Mouse (Mus musculus) heart, embryonic 10.5 days (tissue): ENCODE measurements around the gene Atp1b3. TPM values are rescaled to one million over a fixed set of nuclear protein-coding genes. Genes with fewer than 3 reads are reported as not detected.

ENCODE experiments used
- DNase-seq: peaks from one replicate; pipeline ENCODE4 v3.0.0-alpha.2; 2017; ENCODE audit warnings: low spot score
- H3K27ac ChIP-seq: fragments of 300-500 bp; sonication (generic); 2 replicates; pipeline ENCODE4 v1.5.1; 2016; ENCODE audit warnings: mild to moderate bottlenecking
- H3K27me3 ChIP-seq: fragments of 300-500 bp; sonication (generic); 2 replicates; pipeline ENCODE4 v1.6.1; 2016; ENCODE audit warnings: mild to moderate bottlenecking; ENCODE audit not compliant: poor library complexity, insufficient read depth, severe bottlenecking
- H3K36me3 ChIP-seq: fragments of 300-500 bp; sonication (generic); 2 replicates; pipeline ENCODE4 v1.6.1; 2016; ENCODE audit warnings: mild to moderate bottlenecking, moderate library complexity
- H3K4me1 ChIP-seq: fragments of 300-500 bp; sonication (generic); 2 replicates; pipeline ENCODE4 v1.6.1; 2016; ENCODE audit warnings: mild to moderate bottlenecking
- H3K4me3 ChIP-seq: fragments of 300-500 bp; sonication (generic); 2 replicates; pipeline ENCODE4 v1.5.1; 2016; ENCODE audit warnings: mild to moderate bottlenecking, moderate library complexity
- H3K9me3 ChIP-seq: fragments of 300-500 bp; sonication (generic); 2 replicates; pipeline ENCODE4 v1.6.1; 2016; ENCODE audit warnings: mild to moderate bottlenecking, moderate library complexity
- WGBS: fragments of 180-500 bp; shearing (Covaris S2); methylation state at CpG from one replicate; pipeline ENCODE4 v1.1.7; 2016; 5-methylcytosine and 5-hydroxymethylcytosine counted together
- polyA plus RNA-seq: library from polyadenylated mRNA; unstranded; fragments of >200 nt; fragmentation: Nextera tagmentation; extraction: Ambion mirVana; gene quantifications from 2 replicates; pipeline ENCODE4 v1.2.1, GENCODE M21; 2016

Atp1b3 gene
- polyA plus RNA-seq, 1 experiment from 2014 or later, result 163 TPM

- no peaks in the 10 kb centered on the region for H3K36me3 ChIP-seq
- no peaks in the 10 kb centered on the region for H3K9me3 ChIP-seq
- no peaks in the 10 kb centered on the region for H3K27me3 ChIP-seq
- H3K4me1 ChIP-seq, result peaks cover 43% of the 10 kb centered on the region
- no peak overlapping the region for H3K4me3 ChIP-seq
- no peak for DNase-seq
- 78% methylated on average over 4 of the region's 4 CpGs for WGBS
- H3K27ac ChIP-seq, result no peak overlapping the region
Observed at GRCm38 (mm10) chr9:96382756-96383155, 18.5 kb upstream of the Atp1b3 start.

- H3K36me3 ChIP-seq, result no peaks in the 10 kb centered on the region
- DNase-seq, result peak; percentile 84
- H3K4me1 ChIP-seq, result peaks cover 43% of the 10 kb centered on the region
- H3K27ac ChIP-seq, result peak overlapping the region; percentile 74
- no peaks in the 10 kb centered on the region for H3K27me3 ChIP-seq
- peak overlapping the region; percentile 18; the same call in 1 of the 2 replicates for H3K4me3 ChIP-seq
- H3K9me3 ChIP-seq, result no peaks in the 10 kb centered on the region
- WGBS, result 32% methylated on average over 13 of the region's 13 CpGs
Observed at GRCm38 (mm10) chr9:96381393-96381792, 17.2 kb upstream of the Atp1b3 start.

- peak overlapping the region; percentile 6; the same call in 1 of the 2 replicates for H3K27ac ChIP-seq
- H3K4me3 ChIP-seq, result no peak overlapping the region
- no peaks in the 10 kb centered on the region for H3K27me3 ChIP-seq
- peaks cover 32% of the 10 kb centered on the region for H3K4me1 ChIP-seq
- WGBS, result 59% methylated on average over 7 of the region's 7 CpGs
- H3K9me3 ChIP-seq, result no peaks in the 10 kb centered on the region
- DNase-seq, result no peak
- no peaks in the 10 kb centered on the region for H3K36me3 ChIP-seq
Observed at GRCm38 (mm10) chr9:96379551-96379950, 15.3 kb upstream of the Atp1b3 start.

- Histone ChIP-seq H3K4me1 (peaks cover 27% of the 10 kb centered on the region), H3K4me3 (no peak overlapping the region), H3K27ac (no peak overlapping the region), H3K27me3 (no peaks in the 10 kb centered on the region), H3K9me3 (no peaks in the 10 kb centered on the region), H3K36me3 (no peaks in the 10 kb centered on the region)
- 71% methylated on average over 5 of the region's 5 CpGs for WGBS
- DNase-seq, result no peak
Observed at GRCm38 (mm10) chr9:96378747-96379146, 14.5 kb upstream of the Atp1b3 start.

GRCm38 (mm10) chr9:96377096-96377495 is 12.9 kb upstream of the Atp1b3 start:
- WGBS, result 82% methylated on average over 1 of the region's 1 CpGs
- no peaks in the 10 kb centered on the region for H3K9me3 ChIP-seq

GRCm38 (mm10) chr9:96375819-96376218 is 11.6 kb upstream of the Atp1b3 start:
- no peaks in the 10 kb centered on the region for H3K27me3 ChIP-seq
- no peaks in the 10 kb centered on the region for H3K9me3 ChIP-seq
- WGBS, result 83% methylated on average over 3 of the region's 3 CpGs
- no peak overlapping the region for H3K4me3 ChIP-seq
- H3K27ac ChIP-seq, result no peak overlapping the region
- H3K4me1 ChIP-seq, result 0 out of 2 replicates have a peak, but pooled peaks cover 8% of the 10 kb centered on the region
- H3K36me3 ChIP-seq, result no peaks in the 10 kb centered on the region
- DNase-seq, result no peak

More at GRCm38 (mm10) chr9:96377096-96377495, 12.9 kb upstream of the Atp1b3 start:
- H3K4me1 ChIP-seq, result peaks cover 19% of the 10 kb centered on the region
- H3K4me3 ChIP-seq, result no peak overlapping the region
- no peak overlapping the region for H3K27ac ChIP-seq
- no peak for DNase-seq
- no peaks in the 10 kb centered on the region for H3K27me3 ChIP-seq
- H3K36me3 ChIP-seq, result no peaks in the 10 kb centered on the region

- Histone ChIP-seq H3K27me3 (no peaks in the 10 kb centered on the region), H3K27ac (no peak overlapping the region), H3K4me3 (no peak overlapping the region), H3K36me3 (no peaks in the 10 kb centered on the region), H3K4me1 (peaks cover 12% of the 10 kb centered on the region), H3K9me3 (no peaks in the 10 kb centered on the region)
- WGBS, result 84% methylated on average over 5 of the region's 5 CpGs
- DNase-seq, result no peak
Observed at GRCm38 (mm10) chr9:96371075-96371474, 6.8 kb upstream of the Atp1b3 start.

- DNase-seq, result no peak
- H3K36me3 ChIP-seq, result no peaks in the 10 kb centered on the region
- H3K4me3 ChIP-seq, result no peak overlapping the region
- H3K9me3 ChIP-seq, result no peaks in the 10 kb centered on the region
- no peak overlapping the region for H3K27ac ChIP-seq
- 35% methylated on average over 5 of the region's 5 CpGs for WGBS
- peaks cover 14% of the 10 kb centered on the region for H3K4me1 ChIP-seq
- no peaks in the 10 kb centered on the region for H3K27me3 ChIP-seq
Observed at GRCm38 (mm10) chr9:96369654-96370384, 5.6 kb upstream of the Atp1b3 start.

- WGBS, result 71% methylated on average over 6 of the region's 6 CpGs
- peaks cover 28% of the 10 kb centered on the region for H3K4me1 ChIP-seq
- DNase-seq, result no peak
- no peak overlapping the region for H3K4me3 ChIP-seq
- no peaks in the 10 kb centered on the region for H3K36me3 ChIP-seq
- H3K27me3 ChIP-seq, result no peaks in the 10 kb centered on the region
- no peaks in the 10 kb centered on the region for H3K9me3 ChIP-seq
- peak overlapping the region; percentile 32; the same call in 1 of the 2 replicates for H3K27ac ChIP-seq
Observed at GRCm38 (mm10) chr9:96365271-96365872, 1.1 kb upstream of the Atp1b3 start.

GRCm38 (mm10) chr9:96363581-96364140 is 581 bp downstream of the Atp1b3 start:
- Histone ChIP-seq H3K27me3 (no peaks in the 10 kb centered on the region), H3K27ac (peak overlapping the region; percentile 94), H3K36me3 (peaks cover 2% of the 10 kb centered on the region; the same call in 1 of the 2 replicates), H3K4me1 (peaks cover 25% of the 10 kb centered on the region), H3K9me3 (no peaks in the 10 kb centered on the region), H3K4me3 (peak overlapping the region; percentile 89)
- under 1% methylated on average over 64 of the region's 64 CpGs for WGBS
- DNase-seq, result peak; percentile 90

GRCm38 (mm10) chr9:96360056-96360455 is 4.2 kb downstream of the Atp1b3 start:
- no peak for DNase-seq
- H3K27me3 ChIP-seq, result no peaks in the 10 kb centered on the region
- WGBS, result 84% methylated on average over 3 of the region's 3 CpGs
- no peak overlapping the region for H3K27ac ChIP-seq
- no peak overlapping the region for H3K4me3 ChIP-seq
- H3K9me3 ChIP-seq, result no peaks in the 10 kb centered on the region
- H3K4me1 ChIP-seq, result peaks cover 25% of the 10 kb centered on the region
- H3K36me3 ChIP-seq, result peaks cover 9% of the 10 kb centered on the region; the same call in 1 of the 2 replicates

- peaks cover 18% of the 10 kb centered on the region; the same call in 1 of the 2 replicates for H3K36me3 ChIP-seq
- no peaks in the 10 kb centered on the region for H3K9me3 ChIP-seq
- DNase-seq, result peak; percentile 75
- H3K4me3 ChIP-seq, result no peak overlapping the region
- no peaks in the 10 kb centered on the region for H3K27me3 ChIP-seq
- no peak overlapping the region for H3K27ac ChIP-seq
- WGBS, result 31% methylated on average over 8 of the region's 8 CpGs
- H3K4me1 ChIP-seq, result peaks cover 30% of the 10 kb centered on the region
Observed at GRCm38 (mm10) chr9:96353799-96354198, 10.4 kb downstream of the Atp1b3 start.

- no peaks in the 10 kb centered on the region for H3K9me3 ChIP-seq
- H3K36me3 ChIP-seq, result 0 out of 2 replicates have a peak, but pooled peaks cover 15% of the 10 kb centered on the region
- no peak overlapping the region for H3K27ac ChIP-seq
- peaks cover 28% of the 10 kb centered on the region for H3K4me1 ChIP-seq
- no peak for DNase-seq
- no peaks in the 10 kb centered on the region for H3K27me3 ChIP-seq
- no peak overlapping the region for H3K4me3 ChIP-seq
- 74% methylated on average over 12 of the region's 12 CpGs for WGBS
Observed at GRCm38 (mm10) chr9:96353121-96353769, 11.0 kb downstream of the Atp1b3 start.
